Mouse (Mus musculus): ENCODE results near the gene Cnpy2.

- TF ChIP-seq CTCF (IDR thresholded peaks at IDR 0.05; ENCODE audit: insufficient read depth, low read length) (no peak), POLR2A (IDR thresholded peaks at IDR 0.05; ENCODE audit: borderline replicate concordance, extremely low read depth, low read depth, low read length) (no peak)
Observed at GRCm38 (mm10) chr10:128369218-128369543, 46.9 kb downstream of the Cnpy2 start.
